Mouse (Mus musculus) lung, postnatal 25 days (tissue): ENCODE data around the gene Chrnd.

Experiments
- DNase-seq: peaks from one replicate; pipeline ENCODE4 v3.0.0; 2022; ENCODE audit warnings: low spot score

Chrnd gene

GRCm38 (mm10) chr1:87190429-87190828 is at the start of gene Chrnd:
TSS of gene Chrnd (plus strand) at chr1:87190607.
- no peak for DNase-seq

GRCm38 (mm10) chr1:87141550-87141949 is 48.9 kb upstream of the Chrnd start:
- DNase-seq: no peak

GRCm38 (mm10) chr1:87142456-87142855 is 48.0 kb upstream of the Chrnd start:
- no peak for DNase-seq

GRCm38 (mm10) chr1:87143141-87143540 is 47.3 kb upstream of the Chrnd start:
- DNase-seq: no peak

GRCm38 (mm10) chr1:87149422-87149821 is 41.0 kb upstream of the Chrnd start:
- no peak for DNase-seq

- DNase-seq: no peak
Observed at GRCm38 (mm10) chr1:87151286-87151685, 39.1 kb upstream of the Chrnd start.

- DNase-seq: no peak
Observed at GRCm38 (mm10) chr1:87153776-87154500, 36.5 kb upstream of the Chrnd start.

GRCm38 (mm10) chr1:87154501-87155120 is 35.8 kb upstream of the Chrnd start:
- no peak for DNase-seq

GRCm38 (mm10) chr1:87155531-87156198 is 34.7 kb upstream of the Chrnd start:
- no peak for DNase-seq

- DNase-seq: no peak
Observed at GRCm38 (mm10) chr1:87156199-87156587, 34.2 kb upstream of the Chrnd start, which contains the start of gene Ecel1. TSS of gene Ecel1 (minus strand) at chr1:87156521.

- DNase-seq: no peak
Observed at GRCm38 (mm10) chr1:87159396-87159795, 31.0 kb upstream of the Chrnd start.

- DNase-seq: no peak
Observed at GRCm38 (mm10) chr1:87164164-87164795, 26.1 kb upstream of the Chrnd start.

GRCm38 (mm10) chr1:87164796-87165184 is 25.6 kb upstream of the Chrnd start:
- DNase-seq: no peak

- DNase-seq: no peak
Observed at GRCm38 (mm10) chr1:87170458-87170857, 19.9 kb upstream of the Chrnd start.

- DNase-seq: no peak
Observed at GRCm38 (mm10) chr1:87171312-87171711, 19.1 kb upstream of the Chrnd start.

- DNase-seq: no peak
Observed at GRCm38 (mm10) chr1:87172316-87172715, 18.1 kb upstream of the Chrnd start.

- DNase-seq: peak; percentile 52
Observed at GRCm38 (mm10) chr1:87174006-87174955, 16.1 kb upstream of the Chrnd start.

- DNase-seq: peak; percentile 8
Observed at GRCm38 (mm10) chr1:87175852-87176292, 14.5 kb upstream of the Chrnd start.

GRCm38 (mm10) chr1:87180896-87181295 is 9.5 kb upstream of the Chrnd start:
- DNase-seq: no peak

GRCm38 (mm10) chr1:87183013-87183412 is 7.4 kb upstream of the Chrnd start, which contains the start of gene Prss56:
TSS of gene Prss56 (plus strand) at chr1:87183313.
- DNase-seq: no peak

- no peak for DNase-seq
Observed at GRCm38 (mm10) chr1:87183998-87184750, 6.2 kb upstream of the Chrnd start.
